Mouse (Mus musculus): ENCODE data around the gene Paqr4. TPM values are rescaled to one million over a fixed set of nuclear protein-coding genes. Genes with fewer than 3 reads are reported as not detected.

The Paqr4 gene
- 0.27 to 0.67 TPM (median 0.48 TPM) in 4 replicates for total RNA-seq (2023; ENCODE audit: inconsistent age)

GRCm38 (mm10) chr17:23740598-23741021 is at the start of gene Paqr4:
Gene Paqr4, minus strand, starts transcription at chr17:23740867.

GRCm38 (mm10) chr17:23785561-23786471 is 45.1 kb upstream of the Paqr4 start, which contains the start of gene Flywch2:
Gene Flywch2, minus strand, starts transcription at chr17:23786081.

GRCm38 (mm10) chr17:23771284-23772218 is 30.9 kb upstream of the Paqr4 start, which contains the start of gene Flywch1:
Gene Flywch1, minus strand, starts transcription at chr17:23771602.

GRCm38 (mm10) chr17:23745301-23746251 is 4.9 kb upstream of the Paqr4 start, which contains the start of gene Kremen2:
Gene Kremen2, minus strand, starts transcription at chr17:23745833.

GRCm38 (mm10) chr17:23725999-23726757 is 14.5 kb downstream of the Paqr4 start, which contains the start of gene Pkmyt1:
Gene Pkmyt1, plus strand, starts transcription at chr17:23726336.

GRCm38 (mm10) chr17:23722376-23723125 is 18.1 kb downstream of the Paqr4 start, which contains the start of gene 1520401A03Rik:
Gene 1520401A03Rik, minus strand, starts transcription at chr17:23722783.

Other genes with a start within 250 kb of the Paqr4 start
- 7.7 to 10.6 TPM (median 9.1 TPM) in 4 replicates for gene Zfp213, start 176.6 kb downstream of the Paqr4 start, total RNA-seq (2023; ENCODE audit: inconsistent age)
- 0.24 TPM in 1 of 4 replicates, not detected in the others for gene Zfp13, start 141.4 kb downstream of the Paqr4 start, total RNA-seq (2023; ENCODE audit: inconsistent age)
- not detected in 4 replicates for gene Zscan10, start 140.0 kb downstream of the Paqr4 start, total RNA-seq (2023; ENCODE audit: inconsistent age)
- gene Mmp25, start 95.6 kb downstream of the Paqr4 start, total RNA-seq (2023; ENCODE audit: inconsistent age), result not detected in 4 replicates
- not detected in 4 replicates for gene Bicdl2, start 80.4 kb downstream of the Paqr4 start, total RNA-seq (2023; ENCODE audit: inconsistent age)
- gene Hcfc1r1, start 67.3 kb downstream of the Paqr4 start, total RNA-seq (2023; ENCODE audit: inconsistent age), result 36.1 to 48.9 TPM (median 40.8 TPM) in 4 replicates
- 23.9 to 33.5 TPM (median 27.0 TPM) in 4 replicates for gene Thoc6, start 67.0 kb downstream of the Paqr4 start, total RNA-seq (2023; ENCODE audit: inconsistent age)
- 8.7 to 13.8 TPM (median 11.7 TPM) in 4 replicates for gene Tnfrsf12a, start 63.4 kb downstream of the Paqr4 start, total RNA-seq (2023; ENCODE audit: inconsistent age)
- gene Cldn6, start 61.6 kb downstream of the Paqr4 start, total RNA-seq (2023; ENCODE audit: inconsistent age), result not detected in 4 replicates
- not detected in 4 replicates for gene Cldn9, start 56.8 kb downstream of the Paqr4 start, total RNA-seq (2023; ENCODE audit: inconsistent age)
- gene 1520401A03Rik, start 18.1 kb downstream of the Paqr4 start, total RNA-seq (2023; ENCODE audit: inconsistent age), result not detected in 4 replicates
- 32.8 to 35.4 TPM (median 33.4 TPM) in 4 replicates for gene Pkmyt1, start 14.5 kb downstream of the Paqr4 start, total RNA-seq (2023; ENCODE audit: inconsistent age)
- not detected in 4 replicates for gene Kremen2, start 5.0 kb upstream of the Paqr4 start, total RNA-seq (2023; ENCODE audit: inconsistent age)
- 24.2 to 32.5 TPM (median 29.5 TPM) in 4 replicates for gene Flywch1, start 30.7 kb upstream of the Paqr4 start, total RNA-seq (2023; ENCODE audit: inconsistent age)
- gene Flywch2, start 45.2 kb upstream of the Paqr4 start, total RNA-seq (2023; ENCODE audit: inconsistent age), result 0.81 TPM in 1 of 4 replicates, not detected in the others
- 1,187 to 1,326 TPM (median 1,293 TPM) in 4 replicates for gene Srrm2, start 49.7 kb upstream of the Paqr4 start, total RNA-seq (2023; ENCODE audit: inconsistent age)
- gene Elob, start 88.3 kb upstream of the Paqr4 start, total RNA-seq (2023; ENCODE audit: inconsistent age), result 159 to 201 TPM (median 175 TPM) in 4 replicates
- not detected in 4 replicates for gene Prss33, start 95.2 kb upstream of the Paqr4 start, total RNA-seq (2023; ENCODE audit: inconsistent age)
- not detected in 4 replicates for gene Prss32, start 103.0 kb upstream of the Paqr4 start, total RNA-seq (2023; ENCODE audit: inconsistent age)
- gene Prss41, start 103.3 kb upstream of the Paqr4 start, total RNA-seq (2023; ENCODE audit: inconsistent age), result 0.69 TPM in 1 of 4 replicates, not detected in the others
- not detected in 4 replicates for gene Prss21, start 127.2 kb upstream of the Paqr4 start, total RNA-seq (2023; ENCODE audit: inconsistent age)
- gene Dcpp1, start 140.0 kb upstream of the Paqr4 start, total RNA-seq (2023; ENCODE audit: inconsistent age), result not detected in 4 replicates
- not detected in 4 replicates for gene Dcpp2, start 140.0 kb upstream of the Paqr4 start, total RNA-seq (2023; ENCODE audit: inconsistent age)
- gene Dcpp3, start 176.6 kb upstream of the Paqr4 start, total RNA-seq (2023; ENCODE audit: inconsistent age), result not detected in 4 replicates
- not detected in 4 replicates for gene Sbp, start 200.8 kb upstream of the Paqr4 start, total RNA-seq (2023; ENCODE audit: inconsistent age)
- not detected in 4 replicates for gene Sbpl, start 214.4 kb upstream of the Paqr4 start, total RNA-seq (2023; ENCODE audit: inconsistent age)
- not detected in 4 replicates for gene Prss30, start 239.7 kb upstream of the Paqr4 start, total RNA-seq (2023; ENCODE audit: inconsistent age)

All from B cell, adult (primary cell).